Mouse (Mus musculus) adrenal gland, adult 18-20 months (tissue): ENCODE data around the gene Vamp2. TPM values are rescaled to one million over a fixed set of nuclear protein-coding genes. Genes with fewer than 3 reads are reported as not detected.

Experiments used
- DNase-seq, 2 experiments: peaks; one replicate each; pipeline ENCODE4 v3.0.0; 2021 to 2022; ENCODE audit warnings: low spot score in 2 of 2
- long read RNA-seq, 2 experiments: library from polyadenylated mRNA; stranded (forward); transcript quantifications; one replicate each; pipeline ENCODE4 v2.0.0; 2021
- total RNA-seq, 2 experiments: library from RNA; stranded (reverse); gene quantifications; 1 replicate in 1 of 2; 2 replicates in 1 of 2; pipeline ENCODE4 v1.2.3; 2021

The Vamp2 gene
- 100 to 1,000 TPM; 106 to 137 TPM for total RNA-seq
- long read RNA-seq, experiment 1, transcript Vamp2-201 (5 exons, 2,205 nt), result major isoform, 16 of 25 reads
- long read RNA-seq, experiment 1, partial matches to known transcripts, result 1 of 25 reads
- long read RNA-seq, experiment 1, other reads (novel, unspliced or antisense), result 5 of 25 reads
- long read RNA-seq, experiment 2, transcript Vamp2-201 (5 exons, 2,205 nt), result major isoform, 19 of 35 reads
- long read RNA-seq, experiment 2, partial matches to known transcripts, result 16 of 35 reads
- long read RNA-seq, experiment 2, other reads (novel, unspliced or antisense), result 0 of 35 reads

GRCm38 (mm10) chr11:69088103-69088855, at the start of gene Vamp2:
Gene Vamp2 (plus strand): TSS chr11:69088490.
- peak; percentile 92 to 95 for DNase-seq

GRCm38 (mm10) chr11:69045531-69046394, 42.5 kb upstream of the Vamp2 start, which contains the start of gene Aurkb:
Gene Aurkb (plus strand): TSS chr11:69045647.
- DNase-seq, result peak; percentile 61 to 66

DNA sequence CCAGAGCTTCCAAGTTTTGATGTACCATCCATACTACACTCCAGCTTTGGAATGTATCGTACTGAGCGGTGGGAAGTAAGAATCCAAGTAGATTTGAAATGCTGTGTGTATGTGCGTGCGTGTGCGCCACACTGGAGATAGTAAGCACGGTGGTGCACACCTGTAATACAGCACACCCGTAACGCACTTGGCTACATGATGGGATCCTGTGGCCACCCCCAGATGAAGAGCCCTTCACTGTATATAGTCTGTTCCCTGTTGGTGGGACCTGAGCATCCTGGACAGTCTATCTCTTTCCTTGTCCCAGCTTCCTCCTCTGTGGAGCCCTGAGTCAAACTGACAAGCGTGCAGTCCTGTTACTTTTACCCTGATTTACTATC, 41.9 kb upstream of the Vamp2 start:
- DNase-seq, result no peak

DNA sequence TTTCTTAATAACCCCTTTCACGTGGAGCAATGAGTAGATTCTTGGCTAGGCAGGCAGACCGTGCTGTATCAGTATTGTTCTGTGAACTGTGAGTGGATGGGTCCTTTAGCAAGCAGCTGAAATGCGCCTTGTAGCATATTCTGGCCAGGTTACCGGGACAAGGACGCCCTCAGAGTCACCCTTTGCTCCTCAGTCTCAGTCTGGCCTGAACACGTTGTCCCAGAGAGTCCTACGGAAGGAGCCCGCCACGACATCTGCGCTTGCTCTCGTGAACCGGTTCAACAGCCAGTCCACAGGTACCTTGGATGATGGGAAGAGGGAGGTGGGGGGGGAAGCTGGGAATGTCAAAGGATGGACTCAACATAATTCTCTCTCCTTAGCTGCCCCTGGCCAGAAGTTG, 40.7 kb upstream of the Vamp2 start:
- DNase-seq, result no peak

DNA sequence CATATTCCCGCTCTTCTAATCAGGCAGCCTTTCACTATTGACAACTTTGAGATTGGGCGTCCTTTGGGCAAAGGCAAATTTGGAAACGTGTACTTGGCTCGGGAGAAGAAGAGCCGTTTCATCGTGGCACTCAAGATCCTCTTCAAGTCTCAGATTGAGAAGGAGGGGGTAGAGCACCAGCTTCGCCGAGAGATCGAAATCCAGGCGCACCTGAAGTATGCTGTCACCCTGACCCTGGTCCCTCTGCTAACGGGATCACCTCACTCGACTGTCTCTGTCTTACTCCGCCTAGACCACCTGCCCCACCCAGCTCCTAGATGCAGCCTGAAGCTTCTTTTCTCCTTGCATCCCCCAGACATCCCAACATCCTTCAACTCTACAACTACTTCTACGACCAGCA, 40.1 kb upstream of the Vamp2 start:
- DNase-seq, result no peak

GRCm38 (mm10) chr11:69050748-69051147, 37.5 kb upstream of the Vamp2 start:
- DNase-seq, result no peak

- no peak for DNase-seq
Observed at GRCm38 (mm10) chr11:69051771-69052170, 36.5 kb upstream of the Vamp2 start.

GRCm38 (mm10) chr11:69052824-69053421, 35.4 kb upstream of the Vamp2 start:
- DNase-seq, result no peak

DNA sequence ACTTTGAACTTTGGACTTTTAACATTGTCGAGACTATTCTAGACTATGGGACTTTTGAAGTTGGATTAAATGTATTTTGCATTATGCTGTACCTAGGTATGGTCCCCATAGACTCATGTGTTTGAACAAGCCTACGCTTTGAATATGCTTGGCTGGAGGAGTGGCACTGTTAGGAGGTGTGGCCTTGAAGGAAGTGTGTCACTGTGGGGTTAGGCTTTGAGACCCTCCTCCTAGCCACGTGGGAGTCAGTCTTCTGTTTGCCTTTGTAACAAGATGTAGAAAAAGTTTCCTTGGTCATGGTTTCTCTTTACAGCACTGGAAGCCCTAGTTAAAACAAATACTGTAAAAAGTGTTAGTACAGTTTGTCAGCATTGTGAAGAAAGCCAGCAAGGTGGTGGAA, 34.4 kb upstream of the Vamp2 start:
- no peak for DNase-seq

GRCm38 (mm10) chr11:69058265-69058664, 30.0 kb upstream of the Vamp2 start:
- no peak for DNase-seq

- no peak for DNase-seq
Observed at GRCm38 (mm10) chr11:69058729-69059356, 29.4 kb upstream of the Vamp2 start.

DNA sequence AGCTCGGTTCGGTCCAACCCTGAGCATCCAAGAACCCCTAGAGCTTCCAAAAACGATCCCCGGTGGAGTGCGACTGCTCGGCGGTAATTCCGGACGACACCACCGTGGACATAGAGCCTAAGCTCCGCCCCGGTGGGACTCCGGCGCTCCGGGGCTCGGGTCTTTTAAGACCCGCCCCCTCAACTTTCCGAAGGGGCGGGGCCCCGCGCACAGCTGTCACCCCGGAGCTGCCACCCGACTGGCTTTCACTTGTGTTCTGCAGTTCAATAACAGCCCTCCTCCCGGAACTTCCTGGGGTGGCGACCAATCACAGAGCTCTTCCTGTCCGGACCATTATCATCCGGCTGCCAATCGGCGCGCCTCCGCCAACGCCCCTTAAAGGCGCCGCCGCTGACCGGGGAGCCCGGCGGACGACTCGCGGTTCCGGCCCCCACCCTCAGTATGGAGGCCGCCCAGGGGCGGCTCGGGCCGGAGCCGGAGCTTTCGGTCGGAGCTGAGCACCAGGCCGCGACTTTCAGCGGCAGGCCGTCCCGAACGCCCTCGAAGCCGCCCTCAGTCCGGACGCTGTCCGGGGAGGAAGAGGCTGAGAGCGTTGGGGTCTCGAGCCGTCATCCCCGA, 28.8 kb upstream of the Vamp2 start, which contains the start of gene Borcs6:
TSS of gene Borcs6 (plus strand) at position 361 of the 618 bp plus-strand sequence.
- DNase-seq, result peak; percentile 83 to 88

DNA sequence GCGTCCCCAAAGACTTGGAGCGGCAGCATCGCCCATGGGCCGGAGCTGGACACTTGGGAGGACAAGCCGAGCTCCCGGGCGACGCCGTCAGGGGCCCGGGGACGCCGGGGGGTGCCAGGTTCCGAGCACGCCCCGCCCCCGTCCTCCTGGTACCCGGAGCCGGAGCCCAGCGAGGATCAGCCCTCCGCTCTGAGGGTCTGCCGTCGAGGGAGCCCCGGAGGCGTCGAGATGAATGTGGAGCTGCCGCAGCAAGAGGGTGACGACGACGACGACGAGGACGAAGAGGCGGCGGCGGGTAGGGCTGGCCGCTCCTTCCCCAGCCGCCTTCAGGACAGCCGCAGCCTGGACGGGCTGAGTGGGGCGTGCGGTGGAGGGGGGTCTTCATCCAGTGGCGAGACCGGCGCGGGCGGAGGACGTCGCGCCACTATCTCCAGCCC, 28.3 kb upstream of the Vamp2 start:
- peak; percentile 61 to 64 for DNase-seq

DNA sequence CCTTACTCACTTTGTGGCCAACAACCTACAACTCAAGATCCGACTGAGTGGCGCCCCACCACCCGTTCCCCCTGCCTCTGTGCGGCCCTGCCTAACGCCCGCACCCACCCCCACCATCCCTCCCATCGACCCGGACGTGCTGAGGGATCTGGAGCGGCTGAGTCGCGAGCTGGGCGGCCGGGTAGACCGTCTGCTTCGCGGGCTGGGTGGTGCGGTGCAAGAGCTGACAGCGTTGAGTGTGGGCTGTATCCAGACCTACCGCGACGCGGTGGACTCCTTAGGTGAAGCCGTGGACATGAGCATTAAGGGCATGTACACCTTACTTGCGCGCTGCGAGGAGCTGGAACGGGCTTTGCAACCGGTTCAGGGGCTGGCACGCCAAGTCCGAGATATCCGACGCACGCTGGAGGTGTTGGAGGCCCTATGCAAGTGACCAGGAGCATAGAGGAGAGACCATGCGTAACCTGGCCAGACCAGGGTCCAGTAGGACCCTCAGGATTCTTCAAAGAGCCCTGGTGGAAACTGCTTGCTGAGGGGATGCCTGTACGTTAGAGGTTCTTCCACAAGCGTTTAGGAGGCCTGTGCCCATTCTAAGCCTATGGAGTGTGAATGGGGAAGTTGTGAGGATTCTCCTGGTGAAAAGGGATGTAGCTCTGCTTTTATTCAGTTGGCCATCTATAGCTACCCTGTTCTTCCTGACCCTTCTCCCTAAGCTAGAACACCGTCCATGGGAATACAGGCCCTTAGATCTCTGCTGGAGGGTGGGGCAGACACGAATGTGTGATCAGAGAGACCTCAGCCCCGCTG, 27.6 kb upstream of the Vamp2 start:
- peak; percentile 46 to 49 for DNase-seq

DNA sequence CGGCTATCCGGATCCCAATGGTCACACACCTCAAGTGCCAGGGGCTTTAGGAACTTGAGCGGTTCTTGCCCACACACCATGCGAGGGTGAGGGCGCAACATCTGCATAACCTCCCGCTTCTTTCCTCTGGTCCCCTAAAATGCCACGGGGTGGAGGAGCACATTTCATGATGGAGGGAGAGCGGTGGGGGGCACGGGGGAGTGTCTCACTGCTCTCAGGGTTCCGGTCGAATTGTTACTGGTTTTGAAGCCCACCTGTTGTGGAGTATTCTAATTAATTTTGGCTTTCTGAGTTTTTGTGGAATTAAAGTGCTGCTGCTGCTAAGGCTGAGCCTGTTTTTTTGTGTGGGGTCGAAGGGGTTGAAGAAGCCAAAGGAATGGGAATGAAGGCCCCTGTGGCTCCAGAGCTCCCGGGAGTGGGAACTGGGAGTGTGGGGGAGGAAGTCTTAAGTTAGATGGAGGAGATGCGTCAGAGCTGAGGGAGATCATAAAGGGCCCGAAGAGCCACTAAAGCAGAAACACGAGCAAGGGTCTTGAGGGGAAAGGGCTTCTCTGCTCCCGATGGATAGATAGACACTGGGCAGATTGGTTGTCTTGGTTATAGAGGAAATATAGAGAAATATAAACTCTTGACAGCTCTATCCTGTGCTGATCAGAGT, 26.9 kb upstream of the Vamp2 start:
- no peak for DNase-seq

DNA sequence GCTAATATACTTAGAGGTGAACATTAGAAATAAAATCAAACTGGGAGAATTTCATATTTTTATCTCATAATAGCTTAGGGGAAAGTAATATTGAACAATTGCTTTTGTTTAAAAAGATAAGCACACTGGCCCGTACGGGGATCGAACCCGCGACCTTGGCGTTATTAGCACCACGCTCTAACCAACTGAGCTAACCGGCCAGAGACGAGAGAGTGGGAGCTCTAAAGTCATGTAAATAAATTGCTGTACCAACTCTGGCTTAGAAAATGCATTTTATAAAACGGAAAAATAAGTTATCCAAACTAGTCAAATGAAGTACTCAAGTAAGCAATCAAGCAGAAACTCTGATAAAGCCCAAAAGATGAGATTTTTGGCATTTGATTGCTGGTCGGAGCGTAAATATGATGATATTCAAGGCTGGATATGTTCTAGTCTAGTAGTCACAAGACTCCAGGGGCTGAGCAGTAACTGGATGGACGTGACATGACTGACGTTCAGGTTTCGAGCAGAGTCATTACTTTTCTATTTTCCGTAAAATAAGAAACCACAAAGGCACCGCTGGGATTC, 26.0 kb upstream of the Vamp2 start:
- DNase-seq, result peak; percentile 83 to 87

- peak; percentile 96 to 98 for DNase-seq
Observed at GRCm38 (mm10) chr11:69062761-69063224, 25.5 kb upstream of the Vamp2 start.
